Mouse (Mus musculus): ENCODE data around the gene Fntb.

The Fntb gene

GRCm38 (mm10) chr12:76957688-76958087 is 192.3 kb downstream of the Fntb start:
- peak; percentile 86 for DNase-seq (ENCODE audit: low read depth)

GRCm38 (mm10) chr12:76961052-76961931 is 195.9 kb downstream of the Fntb start:
- DNase-seq (ENCODE audit: low read depth): peak; percentile 66

GRCm38 (mm10) chr12:76961932-76962891 is 196.8 kb downstream of the Fntb start, which contains the start of gene Max:
TSS of gene Max (minus strand) at chr12:76962201.
- peak; percentile 99 for DNase-seq (ENCODE audit: low read depth)

GRCm38 (mm10) chr12:76965089-76965488 is 199.7 kb downstream of the Fntb start:
- no peak for DNase-seq (ENCODE audit: low read depth)

DNA sequence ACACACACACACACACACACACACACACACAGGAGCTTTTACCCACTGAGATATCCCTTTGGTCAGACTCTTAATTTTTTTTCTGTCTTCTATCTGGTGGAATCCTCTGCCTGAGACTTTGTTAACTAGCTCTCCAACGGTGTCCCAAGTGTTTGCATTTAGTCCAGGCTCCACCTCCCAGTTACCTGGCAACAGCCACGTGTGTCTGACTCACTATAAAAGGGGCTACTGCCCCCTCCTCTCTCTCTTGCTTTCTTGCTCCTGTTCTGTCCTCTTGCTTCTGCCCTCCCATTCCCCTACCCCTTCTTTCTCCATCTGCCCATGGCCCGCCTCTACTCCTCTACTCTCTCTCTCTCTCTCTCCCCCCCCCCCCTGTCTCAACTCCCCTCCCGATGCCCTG is 200.5 kb downstream of the Fntb start:
- DNase-seq (ENCODE audit: low read depth): no peak
